Mouse (Mus musculus): ENCODE data around the gene Il12a. TPM values are rescaled to one million over a fixed set of nuclear protein-coding genes. Genes with fewer than 3 reads are reported as not detected.

Gene Il12a
- polyA plus RNA-seq, 1 experiment from 2014 or later: not detected

Other genes with a start within 250 kb of the Il12a start
- gene 1110032F04Rik, start 178.9 kb downstream of the Il12a start, polyA plus RNA-seq (2015; fragmentation: Nextera tagmentation; extraction: Ambion mirVana): 1.8 and 2.8 TPM in 2 replicates